Mouse (Mus musculus) liver, postnatal 0 days (tissue): ENCODE results near the gene Mdm2.

Experiments
- CTCF ChIP-seq: sonication (generic); IDR thresholded peaks from 2 replicates; pipeline ENCODE4 v1.5.1; 2016; ENCODE audit warnings: antibody characterized with exemption, low read depth
- EP300 ChIP-seq: IDR thresholded peaks from 2 replicates; pipeline ENCODE4 v1.6.1; 2016; ENCODE audit warnings: antibody characterized with exemption, low read depth, mild to moderate bottlenecking

DNA sequence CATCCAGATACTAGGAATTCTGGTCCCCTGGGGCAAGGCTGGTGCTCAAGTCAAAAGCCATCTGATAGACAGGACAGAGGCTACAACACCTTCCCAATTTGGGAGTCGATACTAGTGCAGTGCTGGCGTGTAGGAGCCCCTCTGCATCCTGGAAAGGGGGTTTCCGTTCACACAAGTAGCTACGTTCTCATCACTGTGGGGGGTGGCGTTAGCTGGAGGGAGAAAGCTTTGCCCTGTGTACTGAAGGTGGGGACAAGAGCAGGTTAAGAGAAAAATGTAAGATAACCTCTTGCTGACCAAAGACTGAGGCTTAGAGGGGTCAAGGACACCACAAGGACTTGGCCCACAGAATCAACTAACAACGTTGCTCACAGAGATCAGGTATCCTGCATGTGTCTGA, 67.3 kb downstream of the Mdm2 start:
- TF ChIP-seq CTCF (no peak), EP300 (no peak)
